Mouse (Mus musculus): Measurements from ENCODE around the gene Exoc4. TPM values are rescaled to one million over a fixed set of nuclear protein-coding genes. Genes with fewer than 3 reads are reported as not detected.

Gene Exoc4
- polyA plus RNA-seq, 1 experiment: 20.6 TPM

DNA sequence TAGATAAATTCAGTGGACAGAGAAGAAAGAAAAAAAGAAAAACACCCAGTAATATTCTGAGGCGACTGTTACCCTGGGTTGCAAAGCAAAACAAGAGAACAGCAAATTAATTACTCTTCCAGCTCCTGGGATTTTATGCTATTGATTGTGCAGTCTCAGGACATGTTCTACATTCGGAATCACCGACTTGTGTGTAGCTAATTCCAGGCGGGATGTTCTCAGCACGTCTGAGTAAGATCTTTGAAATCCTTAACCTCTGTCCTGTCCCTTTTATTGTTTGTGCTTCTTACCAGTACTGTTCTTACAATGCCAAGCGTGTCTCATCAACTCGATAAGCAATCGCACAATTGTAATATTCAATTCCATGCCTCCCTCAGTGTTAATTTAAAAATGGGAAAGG lies 664.6 kb downstream of the Exoc4 start:
- DNase-seq (ENCODE audit: extremely low spot score in 1 of 2, low spot score in 1 of 2): no peak

DNA sequence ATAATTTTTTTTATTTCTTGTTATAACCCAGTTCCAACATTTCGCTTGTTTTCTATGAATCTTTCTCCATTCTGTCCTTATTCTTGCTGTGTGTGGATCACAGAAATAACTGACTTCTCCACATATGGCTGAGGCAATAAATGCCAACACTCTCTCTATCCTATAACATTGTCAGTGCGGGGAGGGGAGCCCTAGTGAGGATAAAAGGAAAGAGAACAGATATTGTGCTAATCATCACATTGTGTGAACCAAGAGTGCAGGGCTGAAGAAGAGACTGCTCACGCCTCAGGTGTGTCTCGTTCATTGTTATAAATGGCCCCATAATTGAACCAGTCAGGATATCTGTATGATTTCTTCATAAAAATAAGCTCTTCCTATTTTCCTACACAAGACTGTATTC lies 665.1 kb downstream of the Exoc4 start:
- DNase-seq (ENCODE audit: extremely low spot score in 1 of 2, low spot score in 1 of 2): peak in 1 of 2 experiments; percentile 23

DNA sequence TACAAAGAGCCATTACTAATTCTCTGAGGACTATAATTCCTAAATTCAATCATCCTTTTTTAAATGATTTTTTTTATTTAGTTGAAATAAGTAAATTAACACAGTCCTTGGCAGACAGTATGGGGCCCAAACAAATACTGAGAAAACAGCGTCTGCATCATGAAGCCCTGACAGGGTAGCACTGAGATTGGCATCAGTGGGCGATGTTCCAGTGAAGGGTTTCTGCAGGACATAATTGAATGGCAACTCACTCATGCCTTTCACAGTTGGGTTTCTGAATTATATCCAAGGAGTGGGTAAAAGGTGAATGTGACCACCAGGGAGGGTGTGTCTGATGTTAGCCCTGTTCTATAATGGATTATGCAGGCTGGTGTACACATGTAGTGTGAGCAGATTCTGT lies 674.7 kb downstream of the Exoc4 start:
- no peak for DNase-seq (ENCODE audit: extremely low spot score in 1 of 2, low spot score in 1 of 2)

DNA sequence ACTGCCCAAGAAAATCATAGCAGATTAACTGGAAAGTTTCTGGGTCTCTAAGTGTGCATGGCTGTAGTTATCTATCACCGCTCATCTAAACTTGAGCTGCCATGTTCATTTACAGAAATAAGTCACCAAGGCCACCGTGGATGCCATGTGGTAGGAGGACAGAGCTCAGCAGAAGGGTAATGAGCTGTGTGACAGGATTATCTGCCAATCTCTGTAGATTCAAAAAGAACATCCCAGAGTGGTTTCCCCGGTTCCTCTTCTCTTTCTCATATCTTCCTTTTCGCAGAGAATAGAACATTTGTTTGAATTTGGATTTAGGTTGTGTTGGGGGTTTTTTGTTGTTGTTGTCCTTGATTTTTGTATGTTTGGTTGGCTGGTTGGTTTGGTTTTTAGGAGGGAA lies 676.0 kb downstream of the Exoc4 start:
- no peak for DNase-seq (ENCODE audit: extremely low spot score in 1 of 2, low spot score in 1 of 2)

DNA sequence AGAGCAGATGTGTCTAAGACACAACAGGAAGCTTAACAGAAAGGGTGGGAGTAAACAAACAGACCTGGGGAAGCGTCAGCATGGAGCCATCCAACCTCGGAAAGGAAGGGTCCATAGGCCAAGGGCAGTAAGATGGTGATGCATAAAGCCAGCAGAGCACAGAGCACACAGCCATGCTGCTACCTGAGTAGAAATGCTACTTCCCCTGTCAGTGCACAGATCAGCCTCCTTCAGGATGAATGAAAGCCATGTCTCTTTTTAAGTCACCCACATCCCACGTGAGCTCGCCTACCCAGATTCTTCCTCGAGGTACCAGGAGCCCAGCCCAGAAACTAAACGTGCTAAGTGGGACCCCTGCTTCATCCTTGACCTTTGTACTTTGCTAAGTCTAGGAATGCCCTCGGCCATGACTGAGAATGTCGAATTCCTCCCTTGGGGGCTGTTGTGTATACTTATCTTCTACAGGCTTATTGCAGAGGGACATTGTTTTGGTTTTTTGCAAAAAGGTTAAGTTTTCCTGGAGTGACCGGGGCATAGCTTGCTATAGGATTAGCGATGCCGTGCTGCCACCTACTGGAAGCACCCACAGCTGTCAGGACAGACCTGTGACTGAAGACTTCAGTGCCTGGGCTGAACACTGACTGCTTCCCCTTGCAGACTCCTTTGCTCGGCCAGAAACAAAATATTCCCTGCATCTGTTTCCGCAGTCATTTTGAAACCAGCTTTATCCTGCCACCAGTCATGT lies 680.6 kb downstream of the Exoc4 start:
- DNase-seq (ENCODE audit: extremely low spot score in 1 of 2, low spot score in 1 of 2): peak; percentile 59 to 90

DNA sequence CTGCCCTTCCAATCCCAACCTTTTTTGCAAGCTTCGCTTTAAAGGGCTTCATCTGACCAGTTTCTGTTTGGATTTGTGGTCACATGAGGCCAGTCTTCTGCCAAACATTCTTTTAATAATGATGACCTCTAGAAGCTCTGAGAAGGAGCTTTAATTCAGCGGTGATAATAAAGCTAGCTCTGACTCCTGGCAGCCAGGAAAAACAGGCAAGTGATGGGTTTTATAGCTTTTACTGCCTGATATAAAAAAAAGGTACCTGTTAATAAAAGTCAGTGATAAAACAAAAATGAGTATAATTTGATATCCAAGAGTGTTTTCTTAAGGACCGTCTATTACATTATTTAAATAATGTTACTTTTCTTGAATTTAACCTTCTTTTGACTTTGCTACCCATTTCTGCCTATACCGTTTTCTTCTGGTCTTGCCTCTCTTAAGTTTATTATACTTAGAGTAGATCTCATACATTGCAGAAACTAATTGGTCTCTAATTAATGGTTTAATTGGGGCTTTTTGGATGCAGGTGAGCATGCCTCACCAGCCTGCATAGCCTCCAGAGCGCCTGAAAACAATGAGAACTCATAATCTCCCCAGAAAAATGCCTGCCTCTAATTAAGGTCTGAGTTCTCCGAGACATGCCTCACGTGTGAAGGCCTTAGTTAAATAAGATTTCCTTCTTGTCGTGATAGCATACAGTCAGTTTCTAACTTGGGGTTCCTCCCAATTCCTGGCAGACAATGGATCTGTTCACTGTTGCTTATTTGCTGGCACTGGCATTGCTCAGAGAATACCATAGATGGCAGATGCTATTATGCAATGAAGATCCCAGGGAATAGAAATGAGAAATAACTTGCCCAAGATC lies 681.4 kb downstream of the Exoc4 start:
- no peak for DNase-seq (ENCODE audit: extremely low spot score in 1 of 2, low spot score in 1 of 2)

DNA sequence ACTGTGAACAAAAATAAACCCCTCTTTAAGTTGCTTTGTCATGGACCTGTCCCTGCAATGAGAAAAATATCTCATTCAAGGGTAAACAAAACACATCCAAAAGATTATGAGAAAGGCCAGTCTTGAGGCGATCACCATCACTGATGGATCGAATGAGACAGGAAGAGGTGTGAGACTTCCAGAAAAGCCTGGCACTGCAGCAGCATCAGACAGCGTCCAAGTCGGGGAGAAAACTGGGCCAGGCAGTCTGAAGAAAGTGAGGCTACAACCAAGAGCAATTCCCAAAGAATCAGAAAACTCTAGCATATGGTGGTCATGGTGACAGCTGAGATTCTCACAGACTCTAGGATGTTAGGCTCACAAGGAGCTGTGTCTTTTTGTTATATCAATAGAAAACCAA lies 689.0 kb downstream of the Exoc4 start:
- no peak for DNase-seq (ENCODE audit: extremely low spot score in 1 of 2, low spot score in 1 of 2)

DNA sequence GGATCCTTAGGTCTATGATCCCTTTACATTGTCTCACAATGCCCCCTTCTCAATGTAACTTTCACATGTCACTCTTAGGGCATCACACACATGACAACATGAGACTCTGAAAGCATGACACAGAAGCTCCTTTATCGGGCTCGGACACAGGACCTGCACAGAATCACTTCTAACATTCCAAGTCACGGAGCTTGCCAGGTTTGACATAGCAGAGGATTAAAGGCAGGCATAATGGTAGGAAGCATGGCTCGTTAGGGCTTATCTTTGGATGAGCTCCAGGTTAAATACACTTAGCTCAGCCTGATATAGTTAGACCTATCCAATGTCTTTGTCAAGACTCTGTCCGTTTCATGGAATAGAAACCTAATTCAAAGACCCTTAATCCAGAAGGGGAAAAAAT lies 690.3 kb downstream of the Exoc4 start:
- DNase-seq (ENCODE audit: extremely low spot score in 1 of 2, low spot score in 1 of 2): no peak

DNA sequence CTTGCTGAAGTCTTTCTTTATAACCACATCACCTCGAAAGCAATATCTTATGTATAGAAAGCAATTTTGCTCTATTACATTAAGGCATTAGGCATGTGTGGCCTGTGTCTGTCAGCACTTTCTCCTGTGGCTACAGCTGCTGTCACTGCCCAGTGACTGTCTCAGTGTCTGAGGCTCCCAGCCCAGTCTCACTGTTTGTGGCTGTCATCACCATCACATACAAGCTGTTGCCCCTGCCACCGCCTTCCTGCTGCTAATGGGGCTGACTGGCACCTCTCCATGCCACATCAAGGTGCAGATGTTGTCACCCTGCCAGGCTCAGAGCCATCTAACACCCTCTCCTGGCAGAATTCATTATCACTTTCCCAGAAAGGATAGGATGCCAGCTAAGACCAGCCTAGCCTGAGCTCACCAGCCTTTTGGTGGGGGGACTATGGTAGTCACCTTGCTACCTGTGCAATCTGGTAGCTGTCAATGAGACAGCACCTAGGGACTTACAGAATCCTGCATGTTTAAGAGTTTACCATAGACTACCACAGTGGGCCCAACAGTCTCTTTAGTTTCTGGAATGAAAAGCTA lies 698.1 kb downstream of the Exoc4 start:
- DNase-seq (ENCODE audit: extremely low spot score in 1 of 2, low spot score in 1 of 2): no peak

DNA sequence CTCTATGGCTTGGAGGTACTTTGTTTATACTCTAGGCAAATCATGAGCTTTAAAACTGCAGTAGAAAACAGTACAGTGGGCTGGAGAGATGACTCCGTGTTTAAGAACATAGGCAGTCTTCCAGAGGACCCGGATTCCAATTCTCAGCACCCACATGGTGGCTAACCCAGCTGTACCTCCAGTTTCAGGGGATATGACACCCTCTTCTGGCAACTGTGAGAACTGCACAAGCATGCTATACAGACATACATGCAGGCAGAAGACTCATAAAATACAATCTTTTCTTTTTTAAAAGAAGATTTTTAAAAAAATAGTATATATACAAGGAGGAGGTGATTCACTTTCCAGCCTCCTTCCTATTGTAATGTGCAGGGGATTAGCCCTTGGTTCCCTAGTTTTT lies 701.2 kb downstream of the Exoc4 start:
- no peak for DNase-seq (ENCODE audit: extremely low spot score in 1 of 2, low spot score in 1 of 2)

DNA sequence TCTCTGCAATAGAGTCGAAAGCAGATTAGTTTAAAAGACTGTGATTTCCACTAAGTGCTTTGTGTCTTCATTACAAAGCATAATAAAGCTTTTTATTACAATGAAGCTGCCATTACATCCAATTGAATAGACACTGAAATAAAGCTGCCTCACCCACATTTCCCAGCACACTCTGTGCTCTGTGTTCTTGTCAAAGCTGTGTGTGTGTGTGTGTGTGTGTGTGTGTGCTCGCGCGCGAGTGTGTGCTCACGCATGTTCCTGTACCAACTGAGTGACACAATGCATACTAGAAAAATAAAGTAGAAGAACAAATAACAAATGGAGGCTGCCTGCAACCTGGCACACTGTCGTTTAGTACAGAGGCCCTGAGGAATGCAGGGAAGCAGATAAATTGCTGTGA lies 706.6 kb downstream of the Exoc4 start:
- DNase-seq (ENCODE audit: extremely low spot score in 1 of 2, low spot score in 1 of 2): no peak

DNA sequence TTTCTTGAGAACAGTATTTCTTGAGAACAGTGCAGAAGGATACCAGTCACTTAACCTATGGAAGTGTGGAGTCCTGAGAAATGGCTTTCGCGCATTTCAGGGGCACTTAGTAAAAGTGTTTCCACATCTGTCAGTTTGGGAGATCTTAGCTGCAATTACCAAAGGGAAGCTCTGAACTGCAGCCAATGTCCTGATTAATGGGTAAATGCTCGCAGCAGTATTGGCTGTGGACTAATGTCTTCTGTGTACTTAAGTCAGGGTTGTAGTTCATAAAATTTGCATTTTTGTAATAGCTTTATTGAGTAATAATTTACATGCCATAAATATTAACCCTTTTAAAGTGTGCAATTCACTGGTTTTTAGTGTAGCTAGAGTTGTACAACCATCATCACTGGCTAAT lies 709.4 kb downstream of the Exoc4 start:
- DNase-seq (ENCODE audit: extremely low spot score in 1 of 2, low spot score in 1 of 2): no peak

DNA sequence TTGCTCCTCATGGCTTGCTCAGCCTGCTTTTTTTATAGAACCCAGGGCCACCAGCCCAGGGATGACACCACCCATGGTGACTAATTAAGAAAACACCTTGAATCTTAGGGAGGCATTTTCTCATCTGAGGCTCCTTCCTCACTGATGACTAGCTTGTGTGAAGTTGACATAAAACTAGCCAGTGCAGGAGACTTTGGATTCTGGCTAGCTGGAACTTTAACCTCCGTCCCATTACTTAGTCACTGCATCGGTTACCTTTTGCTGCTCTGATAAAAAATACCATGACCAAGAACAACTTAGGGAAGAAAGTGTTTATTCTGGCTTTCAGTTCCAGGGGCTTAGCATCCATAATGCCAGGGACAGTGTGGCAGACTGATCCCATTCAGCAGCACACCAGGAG lies 711.9 kb downstream of the Exoc4 start:
- no peak for DNase-seq (ENCODE audit: extremely low spot score in 1 of 2, low spot score in 1 of 2)

DNA sequence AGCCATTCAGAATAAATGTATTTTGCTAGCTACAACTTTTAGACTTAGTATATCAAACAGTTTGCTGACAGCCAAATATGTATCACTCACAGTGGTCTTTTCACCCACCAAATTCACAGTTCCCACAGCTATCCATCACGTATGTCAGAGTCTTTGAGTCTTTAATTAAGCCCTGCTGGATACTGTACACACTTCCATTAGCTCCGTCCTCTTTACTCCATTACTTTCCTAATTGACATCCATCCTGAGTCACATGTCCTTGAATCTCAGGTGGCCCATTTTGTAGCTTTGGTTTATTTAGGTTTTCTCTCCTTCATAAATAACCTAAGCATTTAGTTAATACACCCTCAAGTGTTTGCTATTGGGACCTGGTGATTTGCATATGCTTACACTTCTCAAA lies 714.2 kb downstream of the Exoc4 start:
- no peak for DNase-seq (ENCODE audit: extremely low spot score in 1 of 2, low spot score in 1 of 2)

DNA sequence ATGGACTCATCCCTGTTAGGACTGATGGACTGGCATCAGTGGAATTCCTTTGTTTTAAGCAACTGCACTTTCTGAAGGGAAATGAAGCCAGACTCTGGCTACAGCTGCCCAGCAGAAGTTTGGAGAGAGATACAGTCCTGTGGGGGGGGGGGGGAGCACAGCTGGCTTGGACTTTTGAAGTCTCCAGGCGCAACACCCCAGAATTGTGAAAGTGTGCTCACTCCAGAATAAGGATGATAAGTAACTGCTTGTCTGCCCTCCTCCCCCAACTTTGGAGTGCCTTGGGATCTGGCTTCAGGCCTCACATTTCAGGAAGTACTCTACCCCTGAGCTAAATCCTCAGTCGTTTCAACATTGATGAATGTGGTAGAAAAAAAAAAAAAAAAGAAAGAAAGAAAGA lies 716.7 kb downstream of the Exoc4 start:
- no peak for DNase-seq (ENCODE audit: extremely low spot score in 1 of 2, low spot score in 1 of 2)

DNA sequence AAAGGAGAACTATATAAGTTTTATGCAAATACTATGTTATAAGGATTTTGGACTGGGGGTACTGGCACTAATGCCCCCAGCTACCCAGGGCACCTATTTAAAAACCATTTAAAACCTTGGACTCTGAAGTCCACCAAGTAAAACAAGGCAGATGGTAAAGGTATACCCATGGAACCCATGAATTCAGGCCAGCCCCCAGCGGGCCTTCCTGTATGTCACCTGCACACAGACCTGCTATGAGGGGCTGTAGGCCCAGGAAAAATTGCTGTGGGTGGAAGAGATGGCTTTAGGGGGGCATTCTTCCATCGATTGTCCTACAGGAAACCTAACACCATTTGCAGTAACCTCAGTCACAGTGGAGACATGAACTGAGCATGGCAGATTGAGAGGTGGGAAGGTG lies 719.9 kb downstream of the Exoc4 start:
- DNase-seq (ENCODE audit: extremely low spot score in 1 of 2, low spot score in 1 of 2): no peak

DNA sequence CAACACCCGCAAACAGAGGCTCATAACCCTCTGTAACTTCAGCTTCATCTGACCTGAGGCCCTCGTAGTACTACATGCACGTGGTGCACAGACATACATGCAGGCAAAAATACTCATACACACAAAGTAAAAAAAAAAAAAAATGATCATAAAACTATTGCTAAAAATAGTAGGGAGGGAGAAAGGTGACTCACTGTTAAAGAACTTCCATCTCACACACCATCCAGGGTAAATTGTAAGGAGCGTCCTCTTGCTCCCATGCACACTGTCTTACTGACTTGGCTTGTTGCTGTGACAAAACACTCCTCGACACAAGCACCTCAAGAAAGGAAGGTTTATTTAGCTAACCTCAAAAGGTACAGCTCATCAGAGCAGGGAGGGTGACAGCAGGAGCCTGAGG lies 723.9 kb downstream of the Exoc4 start:
- no peak for DNase-seq (ENCODE audit: extremely low spot score in 1 of 2, low spot score in 1 of 2)

DNA sequence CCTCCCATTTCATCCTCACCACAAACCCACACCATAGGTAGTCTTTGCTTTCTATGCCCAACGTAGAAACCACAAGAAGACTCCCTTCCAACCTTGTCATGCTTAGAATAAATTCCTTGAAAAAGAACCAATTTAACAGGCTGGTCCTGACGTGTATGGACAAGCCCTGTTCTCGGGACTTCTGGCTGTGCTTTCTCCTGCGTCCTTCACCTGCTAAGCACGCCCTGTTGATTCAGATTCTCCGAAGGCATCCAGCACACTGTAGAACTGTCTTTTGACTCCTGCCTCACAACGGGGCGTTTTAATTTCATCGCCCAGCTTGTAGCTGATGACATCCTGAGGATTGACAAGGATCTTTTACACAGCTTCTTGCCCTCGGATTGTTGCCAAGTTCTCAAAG lies 727.7 kb downstream of the Exoc4 start:
- DNase-seq (ENCODE audit: extremely low spot score in 1 of 2, low spot score in 1 of 2): no peak

DNA sequence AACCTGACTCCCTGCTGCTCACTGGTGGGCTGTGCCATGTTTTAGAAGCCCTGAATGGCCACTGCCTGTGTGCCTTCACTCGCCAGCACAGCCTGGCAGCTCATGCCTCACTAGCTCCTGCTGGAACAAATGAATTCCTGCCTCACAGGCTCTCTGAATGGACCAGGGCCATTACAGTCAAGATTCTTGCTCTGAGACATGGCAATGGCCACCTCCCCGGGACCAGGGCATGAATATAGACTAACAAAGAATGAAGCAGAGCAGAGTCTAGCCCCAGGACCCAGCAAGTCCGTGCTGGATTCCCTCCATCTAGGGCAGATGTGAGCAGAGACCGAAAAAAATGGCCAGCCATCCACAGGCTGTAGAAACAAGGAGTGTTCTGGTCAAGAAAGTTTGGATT lies 728.6 kb downstream of the Exoc4 start:
- DNase-seq (ENCODE audit: extremely low spot score in 1 of 2, low spot score in 1 of 2): no peak

DNA sequence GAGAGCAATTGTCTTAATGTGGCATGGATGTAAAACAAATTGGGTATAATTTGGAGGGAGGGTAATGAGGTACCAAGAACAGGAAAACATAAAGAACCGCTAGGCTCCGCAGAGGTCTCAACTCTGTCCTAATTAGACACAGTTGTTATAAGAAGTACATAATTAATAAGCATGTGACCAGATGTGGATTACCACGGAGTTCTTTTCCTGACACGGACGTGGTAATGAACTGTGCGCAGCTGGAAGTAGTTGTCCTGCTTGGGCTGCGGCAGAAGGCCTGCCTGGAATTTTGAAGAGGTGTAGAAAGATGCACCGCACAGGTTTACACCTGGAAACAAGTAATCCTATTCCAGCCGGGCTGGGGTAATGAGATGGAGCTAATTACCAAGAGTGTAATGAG lies 729.0 kb downstream of the Exoc4 start:
- no peak for DNase-seq (ENCODE audit: extremely low spot score in 1 of 2, low spot score in 1 of 2)

DNA sequence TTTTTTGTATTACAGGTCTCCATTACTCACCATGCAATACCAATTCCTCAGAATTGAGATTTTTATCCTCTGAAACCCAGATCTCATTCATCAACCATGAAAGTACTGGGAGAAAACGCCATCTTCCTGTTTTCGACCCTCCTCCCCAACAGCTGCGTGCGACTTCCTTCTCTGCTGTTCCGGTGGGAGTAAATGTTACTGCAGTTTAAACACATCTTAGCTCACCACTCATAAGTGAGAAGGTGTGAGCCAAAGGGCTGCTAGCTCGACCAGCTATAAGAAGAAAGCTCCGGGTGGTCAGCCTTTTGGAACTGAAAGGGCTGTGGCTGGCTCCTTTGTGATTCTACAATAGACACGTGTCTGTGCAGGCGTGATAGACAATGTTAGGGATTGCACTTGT lies 733.8 kb downstream of the Exoc4 start:
- no peak for DNase-seq (ENCODE audit: extremely low spot score in 1 of 2, low spot score in 1 of 2)

DNA sequence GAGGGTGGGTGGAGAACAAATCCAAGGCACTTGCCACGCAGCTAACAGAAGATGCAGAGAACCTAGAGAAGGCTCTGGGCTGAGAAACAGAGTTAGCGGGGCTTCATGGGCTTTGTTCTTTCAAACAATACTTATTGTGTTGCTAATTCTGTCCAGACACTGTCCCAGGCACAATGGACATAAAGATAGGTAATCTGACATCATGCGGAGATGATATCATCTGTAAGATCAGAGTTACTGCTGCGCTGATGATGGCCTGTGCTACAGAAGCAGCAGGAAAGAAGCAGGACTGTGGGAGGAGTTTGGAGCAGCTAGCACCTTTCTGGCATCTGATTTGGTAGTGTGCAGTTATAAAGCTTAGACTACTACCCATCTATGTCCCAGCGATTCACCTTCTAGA lies 738.2 kb downstream of the Exoc4 start:
- DNase-seq (ENCODE audit: extremely low spot score in 1 of 2, low spot score in 1 of 2): no peak
